13 mouse cellular contexts compared by ENCODE assay signal in genomic region chr3:96931261-96931681, GRCm38 (mm10). TPM values are rescaled to one million over a fixed set of nuclear protein-coding genes. Genes with fewer than 3 reads are reported as not detected.
DNase-seq lines count a peak whose midpoint lies in the region; ATAC-seq and TF ChIP-seq lines count a peak whose summit lies in the region.
"Had no signal": no experiment of that assay in that cellular context is flagged by ENCODE, and none has a peak within 500 bp of the region (broad histone marks: within the 10 kb centered on the region; RNA-seq: fewer than 3 reads in every experiment).

No protein-coding gene starts in this region.

- no peak for ATAC-seq in heart, postnatal 0 days (ENCODE audit: insufficient read depth, low read depth)
- peak; percentile 68 for ATAC-seq in embryonic facial prominence, embryonic 11.5 days (replicated peaks; ENCODE audit: insufficient number of reproducible peaks, low FRiP score, low TSS enrichment, low read depth)
- ATAC-seq in forebrain, postnatal 0 days, result peak; percentile 16; the same call in 1 of the 2 replicates
- peak; percentile 59; the same call in 1 of the 2 replicates for ATAC-seq in neural tube, embryonic 12.5 days (ENCODE audit: low FRiP score, low read depth)
- ATAC-seq: lung, postnatal 0 days had no signal

- no peak for TF ChIP-seq CTCF in heart, postnatal 0 days (IDR thresholded peaks at IDR 0.05; ENCODE audit: low read depth)
- no peak for TF ChIP-seq CTCF in heart, adult 2 months (IDR thresholded peaks at IDR 0.05)
- no peak for TF ChIP-seq CTCF in forebrain, postnatal 0 days (IDR thresholded peaks at IDR 0.05; ENCODE audit: low read depth)

- peak overlapping the region; percentile 15; the same call in 1 of the 2 replicates for H3K4me2 ChIP-seq in heart, postnatal 0 days (ENCODE audit: low read depth, low read length)
- no peak overlapping the region for H3K4me2 ChIP-seq in embryonic facial prominence, embryonic 11.5 days (ENCODE audit: low read depth, low read length)
- no peak overlapping the region for H3K4me2 ChIP-seq in forebrain, postnatal 0 days (ENCODE audit: low read depth)
- no peak overlapping the region for H3K4me2 ChIP-seq in neural tube, embryonic 12.5 days (replicated peaks)
- H3K4me2 ChIP-seq: embryonic facial prominence, embryonic 15.5 days; limb, embryonic 13.5 days had no signal

- TF ChIP-seq POLR2A in heart, adult 2 months (IDR thresholded peaks at IDR 0.05; ENCODE audit: insufficient read depth, low read depth, low read length), result no peak

- H3K27me3 ChIP-seq in heart, postnatal 0 days (ENCODE audit: control insufficient read depth, insufficient read depth, low read length), result 0 out of 2 replicates have a peak, but pooled peaks cover 3% of the 10 kb centered on the region
- H3K27me3 ChIP-seq in heart, adult 2 months (ENCODE audit: control insufficient read depth, insufficient read depth, low read length), result no peaks in the 10 kb centered on the region
- H3K27me3 ChIP-seq in embryonic facial prominence, embryonic 11.5 days (ENCODE audit: control insufficient read depth, insufficient read depth, low read length), result no peaks in the 10 kb centered on the region
- H3K27me3 ChIP-seq in forebrain, postnatal 0 days (ENCODE audit: insufficient read depth, low read length), result no peaks in the 10 kb centered on the region
- H3K27me3 ChIP-seq in neural tube, embryonic 12.5 days (replicated peaks), result 0 out of 2 replicates have a peak, but pooled peaks cover 6% of the 10 kb centered on the region
- H3K27me3 ChIP-seq: CH12.LX had no signal

- no peaks in the 10 kb centered on the region for H3K36me3 ChIP-seq in heart, postnatal 0 days (replicated peaks; ENCODE audit: control insufficient read depth, insufficient read depth, low read length)
- H3K36me3 ChIP-seq in heart, adult 2 months (ENCODE audit: control insufficient read depth, insufficient read depth, low read length), result no peaks in the 10 kb centered on the region
- no peaks in the 10 kb centered on the region for H3K36me3 ChIP-seq in embryonic facial prominence, embryonic 11.5 days (replicated peaks; ENCODE audit: control insufficient read depth, insufficient read depth, low read depth, low read length)
- no peaks in the 10 kb centered on the region for H3K36me3 ChIP-seq in forebrain, postnatal 0 days (ENCODE audit: insufficient read depth)
- no peaks in the 10 kb centered on the region for H3K36me3 ChIP-seq in neural tube, embryonic 12.5 days
- H3K36me3 ChIP-seq: embryonic facial prominence, embryonic 15.5 days; limb, embryonic 13.5 days had no signal

- DNase-seq in heart, postnatal 0 days (ENCODE audit: low spot score), result no peak
- DNase-seq in heart, adult 2 months, result no peak
- peak; percentile 64 for DNase-seq in embryonic facial prominence, embryonic 11.5 days (ENCODE audit: low spot score)
- DNase-seq in forebrain, postnatal 0 days, result no peak
- no peak for DNase-seq in ovary, postnatal 14 days (ENCODE audit: low spot score)
- DNase-seq in cerebellum, postnatal 36 days, result no peak
- DNase-seq: gastrocnemius, postnatal 36 days; kidney, adult 8-10 months had no signal

- no peak for TF ChIP-seq EP300 in heart, postnatal 0 days (IDR thresholded peaks at IDR 0.05; ENCODE audit: low read depth)
- TF ChIP-seq EP300 in heart, adult 2 months (IDR thresholded peaks at IDR 0.05; ENCODE audit: insufficient read depth, low read depth, low read length), result no peak

- H3K79me2 ChIP-seq in heart, adult 2 months (replicated peaks; ENCODE audit: control insufficient read depth, insufficient read depth, low read length), result no peaks in the 10 kb centered on the region

- 24% methylated on average over 5 of the region's 5 CpGs for WGBS in heart, postnatal 0 days
- 33% methylated on average over 5 of the region's 5 CpGs for WGBS in heart, adult 2 months
- 31% methylated on average over 5 of the region's 5 CpGs for WGBS in embryonic facial prominence, embryonic 11.5 days
- 8% methylated on average over 5 of the region's 5 CpGs for WGBS in forebrain, postnatal 0 days
- WGBS in neural tube, embryonic 12.5 days, result 17% methylated on average over 5 of the region's 5 CpGs

- no peaks in the 10 kb centered on the region for H3K9me3 ChIP-seq in heart, postnatal 0 days (replicated peaks; ENCODE audit: control insufficient read depth, low read length)
- H3K9me3 ChIP-seq in embryonic facial prominence, embryonic 11.5 days (replicated peaks; ENCODE audit: control insufficient read depth, low read length), result no peaks in the 10 kb centered on the region
- no peaks in the 10 kb centered on the region for H3K9me3 ChIP-seq in forebrain, postnatal 0 days (ENCODE audit: low read length)
- no peaks in the 10 kb centered on the region for H3K9me3 ChIP-seq in neural tube, embryonic 12.5 days
- H3K9me3 ChIP-seq: embryonic facial prominence, embryonic 15.5 days; limb, embryonic 13.5 days had no signal

- H3K4me3 ChIP-seq in heart, postnatal 0 days (ENCODE audit: low read depth, low read length), result no peak overlapping the region
- no peak overlapping the region for H3K4me3 ChIP-seq in heart, adult 2 months
- H3K4me3 ChIP-seq in embryonic facial prominence, embryonic 11.5 days (ENCODE audit: low read depth, low read length), result no peak overlapping the region
- no peak overlapping the region for H3K4me3 ChIP-seq in forebrain, postnatal 0 days (ENCODE audit: low read depth, low read length)
- H3K4me3 ChIP-seq in neural tube, embryonic 12.5 days, result no peak overlapping the region
- H3K4me3 ChIP-seq: embryonic facial prominence, embryonic 15.5 days; limb, embryonic 13.5 days had no signal

- no peaks in the 10 kb centered on the region for H3K4me1 ChIP-seq in heart, postnatal 0 days (ENCODE audit: control insufficient read depth, insufficient read depth)
- H3K4me1 ChIP-seq in heart, adult 2 months (ENCODE audit: control insufficient read depth, insufficient read depth, low read length), result no peaks in the 10 kb centered on the region
- peaks cover 3% of the 10 kb centered on the region; the same call in 1 of the 2 replicates for H3K4me1 ChIP-seq in embryonic facial prominence, embryonic 11.5 days (ENCODE audit: control insufficient read depth, insufficient read depth, low read length)
- H3K4me1 ChIP-seq in forebrain, postnatal 0 days (ENCODE audit: insufficient read depth), result no peaks in the 10 kb centered on the region
- peaks cover 18% of the 10 kb centered on the region for H3K4me1 ChIP-seq in neural tube, embryonic 12.5 days

- no peak overlapping the region for H3K9ac ChIP-seq in heart, postnatal 0 days (replicated peaks; ENCODE audit: low read depth, low read length)
- H3K9ac ChIP-seq in heart, adult 2 months (ENCODE audit: low read depth, low read length), result no peak overlapping the region
- H3K9ac ChIP-seq in embryonic facial prominence, embryonic 11.5 days (replicated peaks; ENCODE audit: low read length), result no peak overlapping the region
- H3K9ac ChIP-seq in forebrain, postnatal 0 days, result no peak overlapping the region
- H3K9ac ChIP-seq in neural tube, embryonic 12.5 days, result no peak overlapping the region
- H3K9ac ChIP-seq: embryonic facial prominence, embryonic 15.5 days; limb, embryonic 13.5 days had no signal

- H3K27ac ChIP-seq in heart, postnatal 0 days (ENCODE audit: low read depth), result no peak overlapping the region
- no peak overlapping the region for H3K27ac ChIP-seq in heart, adult 2 months
- H3K27ac ChIP-seq in embryonic facial prominence, embryonic 11.5 days (replicated peaks; ENCODE audit: low read depth, low read length), result no peak overlapping the region
- no peak overlapping the region for H3K27ac ChIP-seq in forebrain, postnatal 0 days (ENCODE audit: low read depth, low read length)
- no peak overlapping the region for H3K27ac ChIP-seq in neural tube, embryonic 12.5 days
- H3K27ac ChIP-seq: embryonic facial prominence, embryonic 15.5 days; limb, embryonic 13.5 days had no signal

- intact Hi-C loops in heart, adult 2 months (cut with DNase I), result no loop called here

RNA-seq across cellular contexts. Expression of gene Gja8, which starts 5.5 kb away (rescaled TPM):
- not detected in 2 replicates for total RNA-seq in heart, postnatal 0 days (2014; rRNA removed; ENCODE audit: low replicate concordance)
- not detected in 2 replicates for polyA plus RNA-seq in heart, postnatal 0 days (2015; fragmentation: Nextera tagmentation; extraction: Ambion mirVana)
- not detected for total RNA-seq in heart, adult 2 months (2021)
- not detected in 2 replicates for polyA plus RNA-seq in heart, adult 2 months (2012; rRNA removed)
- 0.49 and 2.5 TPM in 2 replicates for polyA plus RNA-seq in embryonic facial prominence, embryonic 11.5 days (2014; fragmentation: Nextera tagmentation; extraction: Ambion mirVana)
- not detected in 2 replicates for total RNA-seq in forebrain, postnatal 0 days (2014; rRNA removed)
- 0.02 and 0.04 TPM in 2 replicates for polyA plus RNA-seq in forebrain, postnatal 0 days (2015; fragmentation: Nextera tagmentation; extraction: Ambion mirVana)
- 0.06 TPM in 1 of 2 replicates, not detected in the other for polyA plus RNA-seq in neural tube, embryonic 12.5 days (2016; fragmentation: Nextera tagmentation; extraction: Ambion mirVana)
- total RNA-seq: CH12.LX; gastrocnemius, postnatal 36 days had no signal
- polyA plus RNA-seq: lung, postnatal 0 days had no signal

RNA-seq across cellular contexts. Expression of gene Gpr89, which starts 26.1 kb away (rescaled TPM):
- 16.0 and 30.0 TPM in 2 replicates for total RNA-seq in heart, postnatal 0 days (2014; rRNA removed; ENCODE audit: low replicate concordance)
- 21.4 and 21.7 TPM in 2 replicates for polyA plus RNA-seq in heart, postnatal 0 days (2015; fragmentation: Nextera tagmentation; extraction: Ambion mirVana)
- total RNA-seq in heart, adult 2 months (2021), result 10 to 100 TPM; 22.9 to 24.2 TPM
- polyA plus RNA-seq in heart, adult 2 months (2012; rRNA removed), result 16.2 and 26.2 TPM in 2 replicates
- 41.6 and 41.9 TPM in 2 replicates for polyA plus RNA-seq in embryonic facial prominence, embryonic 11.5 days (2014; fragmentation: Nextera tagmentation; extraction: Ambion mirVana)
- 17.8 and 24.1 TPM in 2 replicates for total RNA-seq in forebrain, postnatal 0 days (2014; rRNA removed)
- polyA plus RNA-seq in forebrain, postnatal 0 days (2015; fragmentation: Nextera tagmentation; extraction: Ambion mirVana), result 23.0 and 34.8 TPM in 2 replicates
- 37.8 and 38.1 TPM in 2 replicates for polyA plus RNA-seq in neural tube, embryonic 12.5 days (2016; fragmentation: Nextera tagmentation; extraction: Ambion mirVana)

RNA-seq across cellular contexts. Expression of gene Gja5, which starts 26.8 kb away (rescaled TPM):
- 67.6 and 87.1 TPM in 2 replicates for total RNA-seq in heart, postnatal 0 days (2014; rRNA removed; ENCODE audit: low replicate concordance)
- polyA plus RNA-seq in heart, postnatal 0 days (2015; fragmentation: Nextera tagmentation; extraction: Ambion mirVana), result 67.5 and 69.2 TPM in 2 replicates
- 10 to 100 TPM; 14.2 to 16.3 TPM for total RNA-seq in heart, adult 2 months (2021)
- 24.0 and 30.7 TPM in 2 replicates for polyA plus RNA-seq in heart, adult 2 months (2012; rRNA removed)
- polyA plus RNA-seq in embryonic facial prominence, embryonic 11.5 days (2014; fragmentation: Nextera tagmentation; extraction: Ambion mirVana), result 3.0 and 3.9 TPM in 2 replicates
- total RNA-seq in forebrain, postnatal 0 days (2014; rRNA removed), result 1.2 and 1.5 TPM in 2 replicates
- 0.93 and 1.3 TPM in 2 replicates for polyA plus RNA-seq in forebrain, postnatal 0 days (2015; fragmentation: Nextera tagmentation; extraction: Ambion mirVana)
- 6.9 and 11.7 TPM in 2 replicates for polyA plus RNA-seq in neural tube, embryonic 12.5 days (2016; fragmentation: Nextera tagmentation; extraction: Ambion mirVana)
- total RNA-seq: CH12.LX had no signal
